Mouse (Mus musculus) spleen, adult 12 weeks (tissue): ENCODE data around the gene Lzic.
"Not testable (repeated sequence)": the region's sequence is repeated elsewhere in the genome, so short reads cannot be mapped to it uniquely, and the experiment has no call there.

Experiments used
- DNase-seq: peaks from one replicate; pipeline ENCODE4 v3.0.0; 2022; ENCODE audit warnings: low spot score

Lzic gene

DNA sequence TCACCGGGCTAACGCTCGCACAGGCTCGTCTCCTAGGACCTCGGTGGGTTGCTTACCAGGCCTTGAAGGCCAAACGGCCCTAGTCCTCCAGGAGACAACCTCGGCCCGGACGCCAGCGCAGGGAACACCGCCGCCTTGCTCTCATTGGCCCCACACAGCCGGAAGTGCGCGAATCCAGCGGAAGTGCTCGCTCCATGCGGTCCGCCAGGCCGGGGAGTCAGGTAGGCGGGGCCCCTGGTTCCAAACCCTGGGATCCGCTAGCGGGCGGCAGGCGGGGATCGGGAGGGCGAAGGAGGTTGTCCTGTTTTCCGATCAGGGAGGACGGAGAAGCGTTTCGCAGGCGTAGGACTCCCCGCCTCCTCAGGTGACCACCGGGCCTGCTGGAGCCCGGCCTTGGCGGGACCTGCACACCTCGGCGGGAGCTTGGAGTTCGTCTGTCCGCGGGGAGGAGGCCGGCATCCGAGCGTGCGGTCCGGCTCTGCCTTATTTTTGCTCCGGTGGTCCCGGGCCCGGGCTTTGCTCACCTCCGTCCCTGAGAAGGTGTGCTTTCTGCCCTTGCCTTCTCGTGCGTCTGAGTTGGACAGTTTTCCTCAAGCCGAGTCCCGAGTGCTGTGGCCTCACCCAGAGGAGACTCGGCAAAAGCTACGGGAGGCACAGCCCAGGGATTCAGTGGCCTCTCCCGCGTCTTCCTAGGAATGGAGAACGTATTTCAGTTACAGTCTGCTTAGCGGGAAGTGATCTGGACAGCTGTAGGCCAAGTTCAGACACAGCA is at the start of gene Lzic, which contains the start of gene Nmnat1:
Gene Lzic, plus strand, starts transcription at position 177 of the 772 bp plus-strand sequence.
Gene Nmnat1, minus strand, starts transcription at position 150 of the 772 bp plus-strand sequence.
- DNase-seq, result peak; percentile 79

DNA sequence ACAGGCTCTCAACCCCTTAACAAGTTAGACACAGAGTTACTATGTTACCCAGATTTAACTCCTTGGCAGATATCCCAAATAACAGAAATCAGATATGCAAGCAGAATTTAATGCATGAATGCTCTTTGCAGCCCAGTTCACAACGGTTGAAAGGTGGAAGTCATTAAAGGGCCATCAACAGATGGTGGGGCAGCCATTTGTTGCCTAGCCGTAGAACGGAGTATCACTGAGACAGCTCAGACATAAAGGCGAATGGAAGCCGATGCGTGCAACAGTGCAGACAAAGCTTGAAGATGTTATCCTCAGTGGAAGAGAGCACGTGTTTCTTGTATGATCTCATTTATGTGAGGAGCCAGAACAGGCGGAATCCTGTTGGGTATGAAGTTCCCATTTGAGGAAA is 44.5 kb upstream of the Lzic start:
- DNase-seq, result no peak

DNA sequence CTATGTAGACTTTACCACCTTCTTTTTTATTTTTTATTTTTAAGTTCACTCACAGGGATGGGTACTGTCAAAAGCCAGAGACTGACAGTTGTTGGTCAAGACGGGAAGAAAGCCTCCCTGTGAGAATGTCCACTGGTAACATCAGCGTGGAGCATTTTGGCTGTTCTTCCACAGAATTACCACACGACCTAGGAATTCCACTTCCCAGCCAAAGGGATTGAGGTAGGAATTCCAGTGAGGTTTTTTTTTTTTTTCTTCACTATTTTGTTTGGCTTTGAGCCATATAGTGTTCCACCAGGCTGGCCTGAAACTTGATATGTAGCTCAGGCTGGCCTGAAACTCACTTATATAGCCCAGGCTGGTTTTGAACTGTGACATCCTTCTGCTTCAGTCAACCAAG is 42.6 kb upstream of the Lzic start:
- no peak for DNase-seq

DNA sequence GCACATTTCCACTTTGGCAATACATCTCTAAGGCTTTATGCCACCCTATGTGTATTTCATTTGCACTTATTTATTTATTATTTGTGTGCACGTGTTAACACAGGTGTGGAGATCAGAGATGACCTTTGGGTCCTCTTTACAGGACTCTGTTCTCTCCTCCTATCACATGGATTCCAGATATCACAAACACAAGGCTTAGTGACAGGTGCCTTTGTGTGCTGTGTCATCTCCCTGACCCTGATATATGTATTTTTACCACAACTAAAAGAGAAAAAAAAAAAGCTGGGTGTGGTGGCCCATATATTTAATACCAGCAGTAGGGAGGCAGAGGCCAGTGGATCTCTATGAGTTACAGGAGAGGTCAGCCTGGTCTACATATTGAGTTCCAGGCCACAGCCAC is 40.6 kb upstream of the Lzic start:
- DNase-seq, result no peak

DNA sequence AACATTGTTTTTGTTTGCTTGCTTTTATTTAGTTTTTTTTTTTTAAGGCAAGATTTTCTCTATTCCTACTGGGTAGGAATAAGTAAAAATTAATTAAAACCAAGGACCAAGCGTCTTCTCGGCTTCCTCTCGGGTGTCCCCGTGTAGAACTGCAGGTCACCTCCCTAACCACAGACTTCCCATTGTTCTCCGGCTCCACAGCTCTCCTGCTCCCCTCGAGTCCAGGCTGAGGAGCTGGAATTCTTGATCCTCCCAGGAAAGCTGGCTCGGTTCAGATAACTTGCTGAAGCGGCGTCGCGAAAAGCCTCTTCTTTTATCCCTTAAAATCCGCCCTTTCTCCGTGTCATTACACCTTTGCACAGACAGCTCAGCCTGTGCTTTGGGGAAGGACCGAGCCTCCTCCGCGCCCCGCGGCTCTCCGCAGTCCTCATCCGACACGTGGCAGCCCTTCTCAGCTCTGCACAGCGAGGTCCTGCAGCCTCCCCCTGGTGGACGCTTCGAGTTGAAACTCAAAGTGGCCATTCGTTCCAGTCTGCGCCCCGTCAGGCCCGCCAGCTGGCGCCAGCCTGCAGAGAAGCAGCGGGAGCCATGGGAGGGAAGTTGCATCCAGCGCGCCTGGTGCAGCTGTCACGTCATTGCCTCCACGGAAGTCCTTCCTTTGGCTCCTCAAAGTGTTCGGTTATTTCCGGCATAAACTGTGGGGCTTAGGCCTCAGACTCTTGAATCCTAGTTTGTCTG is 39.9 kb upstream of the Lzic start:
- peak; percentile 64 for DNase-seq

DNA sequence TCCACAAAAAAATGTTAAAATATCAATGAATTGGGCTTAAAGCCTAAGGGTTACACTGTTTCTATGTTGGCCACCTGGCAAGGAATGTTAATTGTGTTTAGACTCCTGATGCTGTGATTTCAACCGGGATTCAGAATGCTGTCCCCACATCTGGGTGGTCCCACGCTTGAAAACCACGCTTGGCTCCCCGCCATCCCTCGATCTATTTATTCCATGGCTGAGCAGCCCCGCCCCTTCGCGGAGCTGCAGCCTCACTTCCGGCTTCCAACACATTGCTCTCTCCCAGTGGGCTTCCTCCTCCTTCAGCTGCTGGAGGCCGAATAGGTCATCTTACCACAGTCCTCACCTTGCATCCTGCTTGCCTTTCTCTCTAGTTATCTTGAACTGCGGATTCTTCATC is 39.2 kb upstream of the Lzic start:
- DNase-seq, result no peak

DNA sequence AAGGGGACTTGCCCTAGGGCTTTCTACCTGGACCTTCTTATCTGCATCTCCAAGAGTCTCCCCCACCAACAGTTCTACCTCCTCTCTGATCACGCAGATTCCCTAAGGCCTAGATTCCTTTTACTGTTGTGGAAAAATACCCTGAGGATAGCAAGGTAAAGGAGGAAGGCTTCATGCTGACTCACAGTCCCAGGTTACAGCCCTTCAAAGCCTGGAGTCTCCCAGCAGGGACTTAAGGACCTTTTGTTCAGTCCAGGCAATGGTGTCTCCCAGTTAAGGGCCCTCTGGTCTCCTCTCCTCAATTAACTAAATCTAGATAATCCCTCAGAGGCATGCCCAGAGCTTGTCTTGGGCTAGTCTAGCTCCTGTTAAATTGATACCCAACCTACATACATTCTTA is 38.7 kb upstream of the Lzic start:
- DNase-seq, result no peak

DNA sequence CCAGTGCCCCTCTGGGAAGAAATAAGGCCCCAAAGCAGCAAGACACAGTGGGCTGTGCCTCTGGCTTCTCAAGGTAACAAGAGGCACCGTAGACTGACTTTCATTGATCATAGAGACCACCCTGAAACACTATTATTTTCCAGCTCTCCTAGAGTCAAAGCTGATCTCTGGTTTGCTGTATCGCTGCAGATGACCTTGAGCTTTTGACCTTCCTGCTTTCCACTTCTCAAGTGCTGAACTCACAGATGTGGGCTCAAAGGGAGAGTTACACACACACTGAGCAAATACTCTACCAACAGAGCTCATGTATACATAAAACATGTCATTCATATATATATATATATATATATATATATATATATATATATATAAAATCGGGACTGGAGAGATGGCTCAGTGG is 34.4 kb upstream of the Lzic start:
- DNase-seq, result no peak

DNA sequence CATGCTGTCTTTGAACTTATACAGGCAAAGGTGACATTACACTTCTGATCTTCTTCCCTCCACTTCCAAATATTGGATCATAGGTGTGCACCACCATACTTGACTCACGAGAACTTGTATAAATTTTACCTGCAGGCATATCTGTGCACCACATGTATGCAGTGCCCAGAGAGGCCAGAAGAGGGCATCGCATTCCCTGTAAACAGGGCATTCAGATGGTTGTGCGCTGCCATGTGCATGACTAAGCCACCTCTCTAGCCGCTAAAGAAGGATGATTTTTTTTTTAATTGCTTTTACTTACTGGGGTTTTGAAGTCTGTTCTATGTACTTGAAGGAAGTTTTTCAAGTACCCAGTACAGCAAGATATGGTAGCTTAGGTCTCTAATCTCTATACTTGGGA is 31.4 kb upstream of the Lzic start:
- DNase-seq, result no peak

DNA sequence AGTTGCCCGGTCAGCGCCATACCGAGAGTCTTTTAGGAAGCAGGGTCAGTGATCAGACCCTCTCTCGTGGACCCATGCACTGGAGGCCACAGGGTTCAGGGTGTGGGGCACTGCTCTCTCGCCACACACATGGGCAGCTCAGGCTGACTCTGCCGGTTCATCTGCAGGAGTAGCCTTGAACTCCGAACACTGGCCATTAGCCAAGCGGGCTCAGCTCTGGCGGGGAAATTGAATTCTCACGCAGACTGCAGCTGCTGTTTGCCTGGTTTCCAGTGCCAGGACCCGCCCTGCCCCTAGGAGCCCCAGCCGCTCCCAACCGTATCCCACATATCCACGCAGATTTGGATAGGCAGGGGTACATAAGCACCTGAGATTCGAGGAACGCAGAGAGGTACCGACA is 30.8 kb upstream of the Lzic start:
- no peak for DNase-seq

DNA sequence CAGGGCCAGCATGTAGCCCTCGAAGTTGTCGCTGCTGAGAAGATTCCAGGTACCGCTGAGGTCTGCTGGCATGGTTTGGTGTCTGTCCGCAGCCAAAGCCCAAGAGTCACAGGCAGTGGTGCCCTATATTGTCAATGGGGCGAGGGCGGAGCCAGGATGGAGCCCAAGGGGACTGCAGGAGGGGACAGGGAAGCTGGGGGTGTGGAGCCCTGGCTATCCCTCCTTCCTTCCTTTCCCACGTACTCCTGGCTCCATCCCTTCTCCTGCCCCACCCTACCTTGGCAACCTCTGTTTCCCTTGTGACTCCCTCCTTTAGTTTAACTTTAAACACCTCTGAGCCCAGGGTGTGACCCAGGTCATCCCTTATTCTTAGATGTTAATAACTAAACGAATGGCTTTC is 30.1 kb upstream of the Lzic start, which contains the start of gene Rbp7:
Gene Rbp7, minus strand, starts transcription at position 100 of the 400 bp plus-strand sequence.
- no peak for DNase-seq

DNA sequence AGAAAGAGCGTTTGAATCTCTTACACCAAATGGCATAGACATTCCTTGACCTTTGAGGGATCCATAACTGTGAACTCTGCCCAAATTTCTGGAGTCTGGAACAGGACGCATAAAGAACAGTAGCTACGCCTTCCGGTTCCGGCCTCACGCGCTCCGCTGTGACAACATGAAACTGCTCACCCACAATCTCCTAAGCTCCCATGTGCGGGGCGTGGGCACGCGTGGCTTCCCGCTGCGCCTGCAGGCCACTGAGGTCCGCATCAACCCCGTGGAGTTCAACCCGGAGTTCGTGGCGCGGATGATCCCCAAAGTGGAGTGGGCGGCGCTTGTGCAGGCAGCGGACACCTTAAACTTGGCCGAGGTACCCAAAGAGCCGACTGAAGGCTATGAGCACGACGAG is 27.9 kb upstream of the Lzic start:
- not testable (repeated sequence) for DNase-seq

DNA sequence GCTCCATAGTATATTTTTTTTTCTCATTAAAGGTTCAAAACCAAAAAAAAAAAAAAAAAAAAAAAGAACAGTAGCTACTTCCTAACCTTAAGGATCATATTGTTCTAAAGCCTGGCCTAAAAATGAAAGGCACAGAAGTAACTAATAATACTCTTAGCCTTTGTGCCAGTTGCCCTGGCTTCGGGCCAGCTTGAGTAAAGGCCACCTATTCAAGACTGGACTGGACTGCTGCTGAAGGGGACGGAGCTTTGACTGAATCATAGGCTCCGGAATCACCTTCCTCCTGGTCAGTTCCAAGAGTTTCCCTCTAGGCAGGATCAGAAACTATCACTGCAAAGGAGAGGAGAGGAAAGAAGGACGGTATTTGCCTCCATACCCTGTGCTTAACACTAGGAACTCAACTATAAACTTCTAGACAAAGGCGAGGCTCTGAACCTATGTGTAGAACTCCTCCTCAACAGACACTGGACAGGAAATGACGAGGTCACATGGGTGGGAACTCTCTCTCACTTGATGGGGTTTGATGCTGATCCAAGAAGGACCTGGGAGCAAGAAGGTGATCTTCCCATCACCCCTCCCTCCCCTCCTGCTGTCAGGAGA is 27.1 kb upstream of the Lzic start:
- no peak for DNase-seq

DNA sequence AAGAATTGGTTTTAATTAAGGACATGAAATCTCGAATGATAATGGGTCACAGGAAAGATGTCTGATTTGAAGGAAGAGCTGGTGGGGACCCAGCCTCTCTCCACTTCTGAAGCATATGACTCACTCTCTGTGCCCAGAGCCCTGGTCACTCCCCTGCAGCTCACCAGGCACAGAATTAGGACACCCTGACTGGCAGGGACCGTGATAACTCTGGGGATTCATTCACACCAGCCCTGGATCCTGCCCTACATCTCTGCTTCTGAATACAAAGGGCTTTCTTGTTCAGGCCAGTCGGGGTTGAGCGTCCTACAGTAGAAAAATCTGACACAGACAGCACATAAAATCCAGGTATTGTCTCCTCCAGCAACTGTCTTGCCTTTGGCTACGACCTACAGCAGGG is 26.5 kb upstream of the Lzic start:
- no peak for DNase-seq

DNA sequence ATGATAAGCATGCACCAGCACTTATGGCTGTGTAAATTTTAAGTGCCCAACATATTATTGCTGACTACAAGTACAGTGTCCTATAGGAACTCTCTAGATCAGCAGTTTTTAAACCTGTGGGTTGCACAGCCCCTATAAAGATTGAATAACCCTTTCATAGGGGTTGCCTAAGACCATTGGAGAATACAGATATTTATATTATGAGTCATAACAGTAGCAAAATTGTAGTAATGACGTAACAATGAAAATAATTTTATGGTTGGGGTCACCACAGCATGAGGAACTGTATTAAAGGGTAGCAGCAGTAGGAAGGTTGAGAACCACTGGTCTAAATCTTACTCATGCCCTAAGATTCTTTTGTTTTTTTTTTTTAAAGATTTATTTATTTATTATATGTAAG is 25.6 kb upstream of the Lzic start:
- DNase-seq, result no peak

DNA sequence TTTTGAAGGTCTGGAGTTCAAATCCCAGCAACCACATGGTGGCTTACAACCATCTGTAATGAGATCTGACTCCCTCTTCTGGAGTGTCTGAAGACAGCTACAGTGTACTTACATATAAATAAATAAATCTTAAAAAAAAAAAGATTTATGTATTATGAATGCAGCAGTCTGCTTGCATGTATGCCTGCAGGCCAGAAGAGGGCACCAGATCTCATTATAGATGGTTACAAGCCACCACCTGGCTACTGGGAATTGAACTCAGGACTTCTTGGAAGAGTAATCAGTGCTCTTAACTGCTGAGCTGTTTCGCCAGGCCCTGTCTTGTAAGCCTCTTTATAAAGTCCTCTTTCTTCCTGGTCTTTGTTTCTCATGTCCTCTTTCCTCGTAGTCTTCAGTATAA is 24.6 kb upstream of the Lzic start:
- not testable (repeated sequence) for DNase-seq

DNA sequence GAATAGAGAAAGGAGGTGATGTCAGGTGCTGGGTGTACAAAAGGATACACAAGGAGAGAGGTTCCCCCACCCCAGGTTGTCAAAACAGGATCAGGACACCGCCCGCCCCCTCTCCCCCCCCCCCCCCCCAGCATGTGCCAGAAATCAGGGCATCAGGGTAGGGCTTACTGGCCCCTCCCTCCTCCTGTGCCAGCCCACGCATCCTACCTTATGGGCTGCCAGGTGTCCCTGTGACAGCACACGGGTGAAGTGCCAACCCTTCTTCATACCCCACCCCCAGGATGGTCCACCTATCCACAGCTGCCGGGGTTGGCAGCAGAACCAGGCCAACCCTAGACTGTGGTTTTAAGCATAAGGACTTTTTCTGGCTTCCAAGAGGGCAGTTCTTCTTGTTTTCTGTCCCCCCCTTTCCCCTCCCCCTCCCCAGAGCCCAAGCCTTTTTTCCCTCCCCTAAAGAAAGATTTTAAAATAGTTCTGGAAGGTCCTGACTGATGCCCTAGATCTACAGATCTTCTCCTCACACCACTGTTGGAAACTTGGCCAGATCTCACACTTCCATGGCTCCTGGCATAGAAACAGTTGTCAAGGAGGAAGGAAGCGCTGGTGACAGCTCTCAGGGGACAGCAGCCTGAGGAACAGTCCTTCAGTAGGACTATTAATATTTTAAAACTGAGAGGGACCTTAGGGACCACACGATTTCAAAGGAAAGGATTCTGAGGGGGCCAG is 23.3 kb upstream of the Lzic start:
- DNase-seq, result no peak

DNA sequence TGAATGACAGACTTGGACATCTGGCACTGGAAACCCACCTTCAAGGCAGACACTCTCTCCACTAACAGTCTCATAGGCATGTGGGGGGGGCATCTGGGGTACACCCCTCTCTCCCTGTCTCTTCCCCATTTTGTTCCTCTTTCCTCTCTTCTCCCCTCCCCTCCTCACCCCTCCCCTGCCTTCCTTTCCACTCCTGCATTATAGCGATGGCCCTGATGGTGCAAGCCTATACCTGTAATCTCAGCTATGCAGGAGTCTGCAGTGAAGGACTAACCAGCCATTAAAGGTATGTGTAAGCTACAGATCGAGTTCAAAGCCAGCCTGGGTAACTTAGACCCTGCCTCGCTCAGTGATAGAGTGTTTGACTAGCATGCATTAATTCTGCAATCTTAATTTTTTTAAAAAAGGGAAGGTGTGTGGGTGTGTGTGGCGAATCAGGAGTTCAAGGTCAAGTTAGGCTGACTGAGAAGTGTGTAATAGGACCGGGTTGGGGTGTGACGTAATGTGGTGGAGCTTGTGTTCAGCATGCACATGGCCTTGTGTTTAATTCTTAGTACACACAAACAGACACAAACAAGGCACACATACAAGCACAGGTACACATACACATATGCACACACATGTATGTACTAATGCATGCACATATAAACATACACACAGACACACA is 22.6 kb upstream of the Lzic start:
- no peak for DNase-seq

DNA sequence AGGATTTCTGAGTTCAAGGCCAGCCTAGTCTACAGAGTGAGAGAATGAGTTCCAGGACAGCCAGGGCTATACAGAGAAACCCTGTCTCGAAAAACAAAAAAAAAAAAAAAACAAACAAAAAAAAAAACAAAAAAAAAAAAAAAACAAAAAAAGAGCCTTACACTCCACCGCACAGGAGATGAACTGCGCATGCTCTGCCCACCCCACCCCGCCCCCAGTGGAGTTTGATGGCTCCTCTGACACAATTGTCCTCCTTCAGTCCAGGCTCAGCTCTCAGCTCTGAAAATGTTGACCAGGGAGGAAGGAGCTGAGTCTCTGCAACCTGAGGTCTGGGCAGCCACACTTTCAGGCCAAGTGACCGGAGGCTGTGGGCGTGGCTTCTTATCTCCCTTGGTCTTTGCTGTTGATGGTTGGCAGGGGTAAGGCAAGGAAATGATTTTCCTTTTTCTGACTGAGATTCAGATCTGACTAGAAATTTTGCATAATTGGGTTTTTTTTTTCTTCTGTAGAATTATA is 21.5 kb upstream of the Lzic start:
- DNase-seq, result no peak

DNA sequence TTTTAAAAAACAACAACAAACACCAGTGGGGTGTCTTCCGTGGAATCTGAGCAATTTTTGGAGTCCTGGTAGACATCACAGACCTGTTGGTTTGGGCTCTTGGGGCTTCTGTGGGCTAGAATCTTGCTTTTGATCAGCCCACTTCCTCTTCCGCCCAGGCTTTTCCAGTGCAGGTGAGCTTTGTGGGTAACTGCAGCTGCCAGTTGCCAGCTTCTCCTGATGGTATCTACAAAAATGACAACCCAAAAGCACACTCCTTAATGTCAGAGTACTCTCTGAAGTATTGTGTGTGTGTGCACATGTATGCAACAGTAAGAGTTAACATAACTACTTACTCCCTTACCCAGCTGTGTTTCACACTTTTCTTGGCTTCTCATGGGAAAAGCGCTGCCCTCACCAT is 15.5 kb upstream of the Lzic start:
- no peak for DNase-seq

DNA sequence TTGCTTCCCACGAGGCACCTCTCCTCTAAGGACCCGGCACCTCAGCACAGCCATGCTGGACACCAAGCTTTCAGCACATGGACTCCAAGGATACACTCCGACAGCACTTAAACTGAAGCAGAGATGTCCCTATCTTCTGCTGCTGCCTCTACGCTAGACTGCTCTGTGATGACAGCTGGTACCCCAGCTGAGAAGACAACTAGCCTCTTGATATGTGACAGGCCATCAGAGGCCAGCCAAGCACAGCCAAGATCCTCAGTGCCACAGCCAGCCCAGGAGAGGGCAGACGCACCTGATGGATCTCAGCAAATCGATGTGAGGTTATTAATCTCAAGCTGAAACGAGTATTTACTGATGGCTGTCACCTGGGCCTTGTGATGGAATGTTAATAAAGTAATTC is 9.9 kb upstream of the Lzic start:
- DNase-seq, result no peak

DNA sequence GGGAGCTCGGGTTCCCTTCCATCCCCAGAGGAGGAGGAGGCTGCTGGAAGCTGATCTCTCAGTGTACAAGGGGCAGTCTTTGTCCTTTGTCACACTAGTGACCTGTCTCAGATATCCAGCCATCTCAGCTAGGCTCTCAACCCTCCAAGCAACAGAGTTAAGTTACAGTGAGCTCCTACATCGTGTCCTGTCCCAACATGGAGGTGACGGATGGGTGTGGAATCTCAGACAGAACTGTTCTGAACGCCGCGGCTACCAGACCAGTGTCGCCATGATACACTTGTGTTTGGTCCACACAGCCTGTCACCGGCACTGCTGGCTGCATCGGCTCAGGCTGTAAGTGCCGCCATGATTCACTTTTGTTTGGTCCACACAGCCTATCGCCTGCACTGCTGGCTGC is 8.0 kb upstream of the Lzic start, which contains the start of gene Tmem274:
Gene Tmem274, plus strand, starts transcription at position 301 of the 400 bp plus-strand sequence.
- no peak for DNase-seq
